Mouse (Mus musculus): ENCODE results near the gene Psmc1. TPM values are rescaled to one million over a fixed set of nuclear protein-coding genes. Genes with fewer than 3 reads are reported as not detected.
A peak's percentile ranks its signal among the peaks of the same experiment; 100 is the strongest.

The Psmc1 gene
- polyA plus RNA-seq, 1 experiment from 2014 or later, result 242 TPM

DNA sequence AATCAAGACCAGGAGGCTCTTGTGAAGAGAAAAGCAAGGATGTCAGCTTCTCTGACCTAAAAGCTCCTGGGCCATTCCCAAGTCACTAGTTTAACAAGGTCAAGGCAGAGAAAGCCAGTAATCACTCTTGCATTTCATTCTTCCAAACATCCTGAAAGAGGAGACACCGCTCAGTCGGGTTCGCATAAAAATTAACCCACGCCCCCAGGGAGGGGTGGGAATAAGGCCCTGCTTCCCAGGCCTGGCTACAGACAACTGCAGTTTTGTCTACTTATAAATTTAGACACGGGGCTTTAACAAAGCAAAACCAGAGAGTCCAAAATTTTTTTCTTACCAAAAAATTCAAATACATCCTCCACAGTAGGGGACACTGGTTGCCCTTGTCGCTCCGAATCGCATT is 19.0 kb downstream of the Psmc1 start:
- no peak for ATAC-seq (ENCODE audit: insufficient read depth, low FRiP score)
- Histone ChIP-seq H3K27ac (ENCODE audit: low read length) (no peak overlapping the region), H3K9ac (ENCODE audit: low read length) (peak overlapping the region; percentile 26; the same call in 1 of the 2 replicates), H3K4me3 (replicated peaks; ENCODE audit: low read length) (no peak overlapping the region), H3K4me2 (ENCODE audit: low read depth, low read length) (no peak overlapping the region), H3K9me3 (replicated peaks; ENCODE audit: control insufficient read depth, low read length) (no peaks in the 10 kb centered on the region), H3K4me1 (ENCODE audit: control insufficient read depth, insufficient read depth, low read length) (no peaks in the 10 kb centered on the region), H3K27me3 (ENCODE audit: control insufficient read depth, insufficient read depth, low read length) (no peaks in the 10 kb centered on the region), H3K36me3 (ENCODE audit: control insufficient read depth, insufficient read depth, low read length) (peaks cover 24% of the 10 kb centered on the region)
- WGBS, result 77% methylated on average over 8 of the region's 8 CpGs

DNA sequence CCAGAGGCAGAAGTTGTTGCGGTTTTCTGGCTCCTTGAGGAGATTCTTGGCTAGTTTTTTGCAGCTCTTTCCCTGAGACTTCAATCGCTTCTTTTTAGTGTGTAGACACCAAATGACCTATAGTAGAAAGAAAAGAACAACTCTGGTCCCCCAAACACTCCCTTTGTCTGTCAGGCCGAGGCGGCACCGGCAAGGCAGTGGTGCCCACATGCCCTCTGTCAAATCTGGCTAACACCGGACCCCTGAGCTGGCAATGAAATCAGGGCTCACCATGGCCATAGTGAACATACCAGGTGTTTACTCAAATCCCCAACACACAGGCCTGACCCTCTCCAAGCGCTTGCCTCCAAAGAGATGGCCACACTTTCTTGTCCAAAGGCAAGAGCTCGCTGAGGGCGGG is 21.2 kb downstream of the Psmc1 start:
- Histone ChIP-seq H3K9me3 (replicated peaks; ENCODE audit: control insufficient read depth, low read length) (no peaks in the 10 kb centered on the region), H3K4me2 (ENCODE audit: low read depth, low read length) (no peak overlapping the region), H3K36me3 (ENCODE audit: control insufficient read depth, insufficient read depth, low read length) (peaks cover 20% of the 10 kb centered on the region), H3K27me3 (ENCODE audit: control insufficient read depth, insufficient read depth, low read length) (no peaks in the 10 kb centered on the region), H3K9ac (ENCODE audit: low read length) (no peak overlapping the region), H3K4me1 (ENCODE audit: control insufficient read depth, insufficient read depth, low read length) (no peaks in the 10 kb centered on the region), H3K4me3 (replicated peaks; ENCODE audit: low read length) (no peak overlapping the region), H3K27ac (ENCODE audit: low read length) (no peak overlapping the region)
- ATAC-seq (ENCODE audit: insufficient read depth, low FRiP score), result no peak
- 90% methylated on average over 9 of the region's 9 CpGs for WGBS

DNA sequence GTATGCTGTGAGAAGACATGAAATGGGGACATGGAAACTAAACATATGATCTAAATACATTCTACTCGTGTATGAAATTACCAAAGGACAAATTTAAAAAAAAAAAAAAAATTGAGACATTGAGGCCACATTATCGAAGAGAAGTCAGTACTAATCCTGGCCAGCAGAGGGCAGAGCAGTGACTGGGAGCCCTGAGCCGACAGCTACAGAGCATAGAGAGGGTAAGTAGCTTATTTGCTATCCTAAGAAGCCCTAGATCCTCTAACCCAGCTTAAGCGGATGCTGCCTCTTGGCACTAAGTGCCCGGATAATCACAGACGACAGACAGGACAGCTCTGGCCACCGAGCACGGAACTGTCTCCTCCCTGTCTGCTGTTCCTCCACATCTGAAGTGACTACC is 21.7 kb downstream of the Psmc1 start:
- Histone ChIP-seq H3K27me3 (ENCODE audit: control insufficient read depth, insufficient read depth, low read length) (no peaks in the 10 kb centered on the region), H3K36me3 (ENCODE audit: control insufficient read depth, insufficient read depth, low read length) (peaks cover 20% of the 10 kb centered on the region), H3K9ac (ENCODE audit: low read length) (no peak overlapping the region), H3K4me3 (replicated peaks; ENCODE audit: low read length) (no peak overlapping the region), H3K4me2 (ENCODE audit: low read depth, low read length) (no peak overlapping the region), H3K27ac (ENCODE audit: low read length) (no peak overlapping the region), H3K9me3 (replicated peaks; ENCODE audit: control insufficient read depth, low read length) (no peaks in the 10 kb centered on the region), H3K4me1 (ENCODE audit: control insufficient read depth, insufficient read depth, low read length) (no peaks in the 10 kb centered on the region)
- 44% methylated on average over 8 of the region's 8 CpGs for WGBS
- no peak; the same call in 1 of the 2 replicates for ATAC-seq (ENCODE audit: insufficient read depth, low FRiP score)

DNA sequence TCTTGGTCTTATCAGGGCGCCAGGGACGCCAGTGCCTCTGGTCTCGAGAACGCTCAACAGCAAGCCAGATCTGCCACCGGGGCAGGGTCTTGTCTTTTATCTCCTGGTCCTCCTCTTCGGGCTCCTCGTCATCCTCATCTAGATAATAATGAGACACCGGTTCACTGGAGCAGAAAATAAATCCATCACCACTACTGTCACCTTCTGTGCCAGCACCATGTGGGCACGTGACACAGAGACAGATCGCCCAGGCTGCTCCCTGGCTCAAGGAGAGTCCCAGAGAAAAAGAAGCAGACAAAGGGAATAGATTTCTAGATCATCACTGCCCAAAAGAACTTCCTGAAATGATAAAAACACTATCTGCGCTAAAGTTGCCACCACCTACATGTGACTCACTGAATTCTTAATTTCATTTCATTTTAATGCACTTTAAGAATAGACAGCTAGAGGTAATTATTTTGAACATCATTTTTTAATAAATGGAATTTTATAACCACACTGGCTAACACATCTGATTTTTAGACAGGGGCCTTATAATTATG is 24.5 kb downstream of the Psmc1 start:
- H3K27me3 ChIP-seq (ENCODE audit: control insufficient read depth, insufficient read depth, low read length), result no peaks in the 10 kb centered on the region
- no peak overlapping the region for H3K4me3 ChIP-seq (replicated peaks; ENCODE audit: low read length)
- H3K4me2 ChIP-seq (ENCODE audit: low read depth, low read length), result no peak overlapping the region
- WGBS, result 84% methylated on average over 11 of the region's 11 CpGs
- no peaks in the 10 kb centered on the region for H3K4me1 ChIP-seq (ENCODE audit: control insufficient read depth, insufficient read depth, low read length)
- H3K27ac ChIP-seq (ENCODE audit: low read length), result no peak overlapping the region
- peaks cover 35% of the 10 kb centered on the region for H3K36me3 ChIP-seq (ENCODE audit: control insufficient read depth, insufficient read depth, low read length)
- no peaks in the 10 kb centered on the region for H3K9me3 ChIP-seq (replicated peaks; ENCODE audit: control insufficient read depth, low read length)
- no peak overlapping the region for H3K9ac ChIP-seq (ENCODE audit: low read length)
- no peak for ATAC-seq (ENCODE audit: insufficient read depth, low FRiP score)

DNA sequence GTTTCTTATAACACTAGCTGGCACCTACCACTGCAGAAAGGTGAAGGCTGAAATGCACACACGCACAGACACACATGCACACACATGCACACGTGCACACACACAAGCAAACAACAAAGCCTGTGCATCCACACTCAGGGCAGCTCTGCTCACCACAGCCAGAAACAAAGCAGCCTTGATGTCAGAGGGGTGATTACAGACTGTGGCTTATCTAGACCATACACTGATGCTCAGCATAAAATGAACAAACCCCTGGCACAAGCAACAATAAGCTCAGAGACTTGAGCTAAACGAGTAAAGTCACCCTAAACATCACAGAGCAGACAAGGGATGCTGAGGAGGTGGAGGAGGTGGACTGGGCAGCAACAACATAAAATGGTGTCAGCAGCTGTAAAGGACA is 25.2 kb downstream of the Psmc1 start:
- H3K4me3 ChIP-seq (replicated peaks; ENCODE audit: low read length), result no peak overlapping the region
- H3K36me3 ChIP-seq (ENCODE audit: control insufficient read depth, insufficient read depth, low read length), result peaks cover 37% of the 10 kb centered on the region
- WGBS, result 85% methylated on average over 3 of the region's 3 CpGs
- no peaks in the 10 kb centered on the region for H3K9me3 ChIP-seq (replicated peaks; ENCODE audit: control insufficient read depth, low read length)
- H3K27me3 ChIP-seq (ENCODE audit: control insufficient read depth, insufficient read depth, low read length), result no peaks in the 10 kb centered on the region
- H3K9ac ChIP-seq (ENCODE audit: low read length), result no peak overlapping the region
- no peak for ATAC-seq (ENCODE audit: insufficient read depth, low FRiP score)
- H3K4me2 ChIP-seq (ENCODE audit: low read depth, low read length), result no peak overlapping the region
- no peaks in the 10 kb centered on the region for H3K4me1 ChIP-seq (ENCODE audit: control insufficient read depth, insufficient read depth, low read length)
- no peak overlapping the region for H3K27ac ChIP-seq (ENCODE audit: low read length)

DNA sequence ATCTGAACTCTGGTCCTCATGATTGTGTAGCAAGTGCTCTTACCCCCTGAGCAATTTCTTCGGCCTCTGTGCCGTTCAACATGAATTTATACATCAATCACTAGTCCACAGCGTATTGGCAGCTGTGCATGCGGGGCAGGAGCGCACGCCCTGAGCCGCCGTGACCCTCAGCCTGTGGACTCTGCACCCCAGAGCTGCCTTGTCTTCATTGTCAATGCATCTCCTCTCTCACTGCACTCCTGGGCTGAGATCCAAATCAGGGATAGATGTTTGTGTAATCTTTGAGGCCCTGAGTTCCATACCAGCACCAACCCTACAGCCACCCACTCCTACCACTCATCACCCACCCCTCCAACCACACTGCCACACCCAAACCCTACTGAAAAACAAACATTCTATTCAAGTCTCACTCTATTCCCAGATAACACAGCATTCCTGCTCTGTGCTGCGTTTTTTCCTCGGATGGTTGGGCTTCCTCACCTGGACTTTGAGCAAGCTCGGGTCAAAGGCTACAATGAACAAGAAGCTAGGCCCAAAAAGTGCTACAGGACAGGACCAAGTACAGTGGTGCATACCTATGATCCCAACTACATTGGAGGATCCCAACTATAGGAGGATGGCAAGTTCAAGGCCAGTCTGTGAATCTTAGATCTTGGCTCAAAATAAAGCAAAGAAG is 33.0 kb downstream of the Psmc1 start:
- Histone ChIP-seq H3K27ac (ENCODE audit: low read length) (no peak overlapping the region), H3K9me3 (replicated peaks; ENCODE audit: control insufficient read depth, low read length) (no peaks in the 10 kb centered on the region), H3K4me2 (ENCODE audit: low read depth, low read length) (no peak overlapping the region), H3K9ac (ENCODE audit: low read length) (no peak overlapping the region), H3K4me3 (replicated peaks; ENCODE audit: low read length) (no peak overlapping the region), H3K4me1 (ENCODE audit: control insufficient read depth, insufficient read depth, low read length) (no peaks in the 10 kb centered on the region), H3K27me3 (ENCODE audit: control insufficient read depth, insufficient read depth, low read length) (no peaks in the 10 kb centered on the region), H3K36me3 (ENCODE audit: control insufficient read depth, insufficient read depth, low read length) (peaks cover 36% of the 10 kb centered on the region)
- no peak for ATAC-seq (ENCODE audit: insufficient read depth, low FRiP score)
- WGBS, result 77% methylated on average over 11 of the region's 11 CpGs

DNA sequence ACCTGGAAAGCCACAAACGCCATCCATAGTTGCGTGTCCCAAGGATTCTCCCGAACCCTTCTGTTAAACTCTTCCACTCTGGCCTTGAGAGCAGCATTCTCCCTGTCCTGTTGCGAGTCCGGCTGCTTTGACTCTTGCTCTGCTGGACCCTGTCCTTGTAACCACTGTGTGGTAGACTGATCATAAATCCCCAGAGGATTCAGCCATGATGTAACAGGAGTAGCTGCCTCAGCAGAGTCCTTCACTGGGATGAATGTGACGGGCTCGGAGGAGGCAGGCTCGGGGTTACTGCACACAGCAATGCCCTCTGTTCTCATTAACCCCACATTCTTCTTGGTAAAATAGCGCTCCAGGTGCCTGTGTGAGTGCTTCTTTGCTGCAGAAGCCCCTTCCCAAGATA is 33.8 kb downstream of the Psmc1 start:
- no peaks in the 10 kb centered on the region for H3K4me1 ChIP-seq (ENCODE audit: control insufficient read depth, insufficient read depth, low read length)
- H3K36me3 ChIP-seq (ENCODE audit: control insufficient read depth, insufficient read depth, low read length), result peaks cover 31% of the 10 kb centered on the region
- ATAC-seq (ENCODE audit: insufficient read depth, low FRiP score), result no peak
- H3K4me3 ChIP-seq (replicated peaks; ENCODE audit: low read length), result no peak overlapping the region
- 93% methylated on average over 9 of the region's 9 CpGs for WGBS
- no peak overlapping the region for H3K4me2 ChIP-seq (ENCODE audit: low read depth, low read length)
- H3K27ac ChIP-seq (ENCODE audit: low read length), result no peak overlapping the region
- no peaks in the 10 kb centered on the region for H3K27me3 ChIP-seq (ENCODE audit: control insufficient read depth, insufficient read depth, low read length)
- no peak overlapping the region for H3K9ac ChIP-seq (ENCODE audit: low read length)
- H3K9me3 ChIP-seq (replicated peaks; ENCODE audit: control insufficient read depth, low read length), result no peaks in the 10 kb centered on the region

DNA sequence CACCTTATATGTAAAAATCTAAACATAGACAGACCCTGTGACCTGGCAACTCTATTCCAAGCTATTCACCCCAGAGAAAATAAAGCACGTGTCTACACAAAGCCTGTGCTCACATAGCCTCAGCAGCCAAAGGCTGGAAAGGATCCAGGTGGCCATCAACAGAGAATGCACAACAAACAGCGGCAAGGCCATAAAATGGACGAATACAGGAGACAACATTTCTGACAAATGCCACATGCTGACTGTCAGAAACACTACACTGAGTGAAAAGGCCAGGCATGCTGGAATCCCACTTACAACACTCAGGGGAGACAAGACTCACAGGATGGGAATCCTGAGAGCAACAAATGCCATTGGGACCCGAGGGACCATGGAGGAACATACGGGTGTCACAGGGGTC is 34.3 kb downstream of the Psmc1 start:
- Histone ChIP-seq H3K27ac (ENCODE audit: low read length) (no peak overlapping the region), H3K4me3 (replicated peaks; ENCODE audit: low read length) (no peak overlapping the region), H3K4me1 (ENCODE audit: control insufficient read depth, insufficient read depth, low read length) (no peaks in the 10 kb centered on the region), H3K27me3 (ENCODE audit: control insufficient read depth, insufficient read depth, low read length) (no peaks in the 10 kb centered on the region), H3K9ac (ENCODE audit: low read length) (no peak overlapping the region), H3K4me2 (ENCODE audit: low read depth, low read length) (no peak overlapping the region), H3K36me3 (ENCODE audit: control insufficient read depth, insufficient read depth, low read length) (peaks cover 32% of the 10 kb centered on the region), H3K9me3 (replicated peaks; ENCODE audit: control insufficient read depth, low read length) (no peaks in the 10 kb centered on the region)
- 72% methylated on average over 5 of the region's 5 CpGs for WGBS
- no peak for ATAC-seq (ENCODE audit: insufficient read depth, low FRiP score)

DNA sequence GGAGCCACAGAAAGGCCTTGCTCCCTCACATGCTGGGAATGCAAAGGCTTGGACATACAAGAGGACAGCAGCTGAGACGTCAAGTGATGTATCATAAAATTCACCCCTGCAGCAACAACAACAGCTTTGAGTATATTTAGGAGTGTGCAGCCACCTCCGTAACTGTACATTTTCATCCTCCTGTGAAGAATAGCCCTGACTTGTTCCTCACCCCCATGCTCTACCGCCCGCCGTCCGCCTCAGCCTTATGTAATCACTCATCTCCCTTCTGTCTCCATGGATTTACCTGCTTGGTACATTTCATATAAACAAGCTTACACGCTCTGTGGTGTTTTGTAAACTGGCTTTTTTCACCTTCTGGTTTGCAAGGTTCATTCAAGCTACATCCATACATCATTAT is 42.5 kb downstream of the Psmc1 start:
- ATAC-seq (ENCODE audit: insufficient read depth, low FRiP score), result no peak

More for the DNA sequence above, 42.5 kb downstream of the Psmc1 start:
- no peak overlapping the region for H3K9ac ChIP-seq (ENCODE audit: low read length)
- H3K4me2 ChIP-seq (ENCODE audit: low read depth, low read length), result no peak overlapping the region
- WGBS, result 85% methylated on average over 7 of the region's 7 CpGs
- H3K4me1 ChIP-seq (ENCODE audit: control insufficient read depth, insufficient read depth, low read length), result no peaks in the 10 kb centered on the region
- no peaks in the 10 kb centered on the region for H3K27me3 ChIP-seq (ENCODE audit: control insufficient read depth, insufficient read depth, low read length)
- no peak overlapping the region for H3K27ac ChIP-seq (ENCODE audit: low read length)
- H3K36me3 ChIP-seq (ENCODE audit: control insufficient read depth, insufficient read depth, low read length), result peaks cover 18% of the 10 kb centered on the region
- H3K9me3 ChIP-seq (replicated peaks; ENCODE audit: control insufficient read depth, low read length), result no peaks in the 10 kb centered on the region
- no peak overlapping the region for H3K4me3 ChIP-seq (replicated peaks; ENCODE audit: low read length)
